Mouse (Mus musculus) cerebellum, adult 11-12 months (tissue): Measurements from ENCODE around the gene Pax7.

Experiments used
- DNase-seq: peaks from one replicate; pipeline ENCODE4 v3.0.0; 2022

Pax7 gene

DNA sequence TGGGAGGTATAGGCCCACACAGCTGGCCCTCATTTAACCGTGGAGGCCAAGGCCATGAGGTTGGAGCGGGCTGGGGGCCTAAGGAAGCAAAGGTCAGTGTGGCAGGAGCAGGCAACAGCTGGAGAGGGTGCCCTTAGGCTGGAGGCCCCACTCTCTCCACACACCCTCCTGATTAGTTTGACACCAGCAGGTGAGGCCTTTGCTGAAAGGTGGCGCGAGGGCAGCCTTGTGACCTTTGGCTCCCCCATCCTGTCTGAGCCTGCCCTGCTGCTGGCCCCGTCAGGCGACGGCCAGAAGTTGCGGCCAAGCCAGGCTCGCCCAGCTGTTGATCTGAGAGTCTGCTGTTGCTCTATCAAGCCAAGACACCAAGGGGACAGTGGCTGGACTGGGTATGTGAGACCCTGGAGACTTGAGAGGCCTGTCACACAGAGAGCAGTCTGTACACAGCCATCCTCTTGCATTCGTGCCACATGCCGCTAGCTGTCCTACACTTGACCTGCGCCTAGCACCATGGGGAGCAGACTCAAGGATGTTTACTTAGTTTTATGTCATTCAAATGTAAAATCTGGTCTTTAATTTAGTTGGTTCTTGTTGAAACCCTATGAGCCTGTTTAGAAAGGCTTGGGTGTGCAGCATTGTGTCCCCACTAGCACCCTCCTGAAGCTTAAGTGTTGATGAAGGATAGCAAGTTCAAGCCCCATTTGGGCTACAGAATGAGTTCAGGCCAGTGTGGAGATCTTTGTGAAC is 86.0 kb downstream of the Pax7 start:
- no peak for DNase-seq

- no peak for DNase-seq
Measured at GRCm38 (mm10) chr4:139746177-139746576, 87.2 kb downstream of the Pax7 start.

DNA sequence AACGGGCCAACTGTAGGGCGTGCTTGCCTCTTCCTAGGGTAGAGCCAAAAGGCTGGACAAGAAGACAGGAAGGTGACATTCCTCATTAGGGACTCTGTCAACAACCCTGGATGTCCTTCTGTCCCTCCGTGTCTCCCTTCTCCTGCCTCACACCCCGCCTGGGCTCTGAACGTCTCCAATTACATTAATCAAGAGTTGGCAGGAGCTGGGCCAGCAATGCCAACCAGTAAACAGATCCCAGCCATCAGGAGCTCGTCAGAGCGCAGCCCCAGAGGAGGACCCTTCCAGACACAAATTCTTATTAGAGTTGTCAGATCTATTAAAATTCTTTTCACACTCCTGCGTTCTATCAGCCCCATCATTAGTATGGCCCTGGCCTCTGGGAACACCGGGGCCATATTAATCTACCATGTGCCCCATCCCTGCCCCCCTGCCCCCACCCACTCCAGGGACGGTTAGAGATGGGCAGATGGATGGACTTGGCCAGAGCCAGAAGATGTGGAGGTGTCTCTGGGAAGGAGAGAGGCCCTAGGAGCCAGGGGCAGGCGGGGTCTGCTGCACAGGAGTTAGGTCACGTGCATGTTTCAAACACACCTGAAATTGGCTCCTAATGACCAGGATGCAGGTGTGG is 88.4 kb downstream of the Pax7 start:
- no peak for DNase-seq

GRCm38 (mm10) chr4:139743626-139744025 is 89.7 kb downstream of the Pax7 start:
- no peak for DNase-seq

DNA sequence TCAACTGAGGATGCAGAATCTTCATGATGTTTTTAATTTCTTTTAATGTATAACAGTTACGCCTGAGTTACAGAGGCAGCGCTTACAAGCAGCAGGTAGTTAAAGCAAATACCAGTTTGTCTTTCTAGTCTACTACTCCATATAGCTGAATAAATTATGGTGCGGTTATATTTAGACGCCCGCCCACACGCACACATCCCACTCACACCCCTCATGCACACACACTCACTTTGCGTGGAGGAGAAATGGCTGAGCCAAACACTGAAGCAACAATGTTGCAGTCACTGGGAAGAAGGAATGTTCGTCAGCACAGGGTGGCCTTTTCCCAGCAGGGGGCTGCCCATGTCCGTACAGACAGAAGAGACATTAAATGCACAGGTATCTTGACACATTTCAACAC is 96.3 kb downstream of the Pax7 start:
- no peak for DNase-seq

DNA sequence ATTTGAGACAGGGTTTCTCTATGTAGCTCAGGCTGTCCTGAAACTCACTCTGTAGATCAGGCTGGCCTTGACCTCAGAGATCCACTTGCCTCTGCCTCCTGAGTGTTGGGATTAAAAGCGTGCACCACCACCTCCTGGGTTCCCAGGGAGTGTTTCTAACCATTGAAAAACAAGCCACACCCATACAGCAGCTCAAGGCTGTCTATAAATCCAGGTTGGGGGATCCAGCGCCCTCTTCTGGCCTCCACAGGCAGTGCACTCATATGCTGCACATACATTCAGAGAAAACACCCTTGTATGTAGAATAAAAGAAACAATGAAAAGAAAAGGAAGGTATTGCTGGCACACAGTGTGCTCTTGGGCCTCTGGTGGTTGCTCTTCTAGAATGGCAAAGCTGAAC is 106.2 kb downstream of the Pax7 start:
- no peak for DNase-seq

DNA sequence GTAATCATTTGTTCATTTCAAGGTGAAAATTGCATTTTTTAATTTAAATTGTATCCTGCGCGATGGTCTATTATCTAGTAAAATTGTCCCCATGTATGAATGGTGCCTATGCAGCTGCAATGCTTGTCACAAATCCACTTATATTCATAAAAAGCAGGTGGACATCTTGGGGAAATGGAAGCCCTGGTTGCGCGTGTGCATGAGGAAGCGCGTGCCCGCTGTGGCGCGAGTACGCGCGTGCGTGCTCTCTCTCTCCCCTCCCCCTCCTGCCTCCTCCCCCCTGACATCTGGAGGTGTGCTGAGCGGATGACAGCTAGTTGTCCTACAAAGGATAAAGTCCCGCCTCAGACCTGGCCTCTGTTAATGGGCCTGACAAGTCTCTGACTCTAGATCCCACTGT is 107.9 kb downstream of the Pax7 start:
- no peak for DNase-seq

DNA sequence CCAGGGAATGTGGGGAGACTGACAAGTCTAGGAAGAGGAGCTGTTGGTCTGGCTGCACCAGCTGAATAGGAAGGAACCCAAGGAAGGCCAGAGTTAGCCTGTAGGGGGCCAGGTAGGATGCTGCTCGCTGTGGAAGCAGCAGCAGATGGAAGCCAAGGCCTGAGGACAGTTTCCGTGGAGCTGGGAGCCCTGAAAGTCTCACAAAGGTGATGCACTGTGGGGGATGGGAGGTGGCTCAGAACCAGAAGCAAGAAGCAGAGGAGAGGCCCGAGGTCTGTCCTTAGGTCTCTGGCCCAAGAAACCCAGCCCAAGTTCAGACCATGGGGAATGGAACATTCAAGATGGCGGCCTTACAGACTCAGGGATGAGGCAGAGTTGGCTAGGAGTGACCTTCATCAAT is 109.0 kb downstream of the Pax7 start:
- DNase-seq, result no peak

DNA sequence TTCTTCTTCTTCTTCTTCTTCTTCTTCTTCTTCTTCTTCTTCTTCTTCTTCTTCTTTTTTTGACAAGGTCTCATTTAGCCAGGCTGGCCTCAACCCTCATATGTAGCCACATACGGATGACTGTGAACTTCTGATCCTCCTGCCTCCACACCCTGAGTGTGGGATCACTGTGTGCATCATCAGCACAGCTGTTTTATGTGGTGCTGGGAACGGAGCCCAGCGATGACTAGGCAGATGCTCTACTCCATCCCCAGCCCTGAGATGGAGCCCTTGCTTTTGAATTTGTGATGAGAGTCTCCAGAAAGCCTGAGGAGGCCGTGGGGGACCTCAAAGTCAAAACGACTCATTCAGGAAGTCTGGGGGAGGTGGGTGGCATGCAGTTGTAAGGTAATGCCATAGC is 114.3 kb downstream of the Pax7 start:
- no peak for DNase-seq

DNA sequence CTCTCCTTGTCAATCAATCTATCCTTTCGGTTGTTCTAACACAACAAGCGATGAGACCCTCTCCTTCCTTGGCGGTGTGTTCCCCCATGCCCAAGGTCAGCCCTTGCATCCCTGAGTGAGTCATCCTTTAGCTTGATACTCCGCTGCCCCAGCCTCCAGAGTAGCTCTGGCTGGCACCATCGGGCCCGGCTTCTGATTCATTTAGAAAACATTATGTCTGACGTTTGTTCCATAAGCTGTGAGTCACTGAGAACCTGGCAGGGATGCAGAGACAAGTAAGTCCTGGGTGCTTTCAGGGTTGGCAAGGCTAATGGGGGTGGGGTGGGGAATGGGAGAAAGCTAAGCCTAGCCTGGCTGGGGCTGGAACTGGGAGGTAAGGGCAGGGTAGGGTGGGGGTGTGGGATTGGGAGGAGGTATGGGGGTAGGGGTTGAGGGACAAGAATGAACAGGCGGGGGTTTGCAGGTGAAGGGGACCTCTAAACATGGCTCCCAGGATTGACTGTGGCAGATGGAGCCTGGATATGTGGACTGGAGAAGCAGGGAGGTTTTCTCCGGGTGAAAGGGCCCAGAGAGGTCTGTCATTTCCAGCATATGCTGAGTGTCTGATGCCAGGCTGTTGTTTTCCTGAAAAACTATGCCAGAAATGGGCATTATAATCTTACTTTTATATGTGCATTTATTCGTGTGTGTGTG is 116.7 kb downstream of the Pax7 start:
- DNase-seq, result no peak

- no peak for DNase-seq
Measured at GRCm38 (mm10) chr4:139715241-139715932, 117.9 kb downstream of the Pax7 start.

GRCm38 (mm10) chr4:139710467-139711334 is 122.6 kb downstream of the Pax7 start:
- DNase-seq, result no peak

DNA sequence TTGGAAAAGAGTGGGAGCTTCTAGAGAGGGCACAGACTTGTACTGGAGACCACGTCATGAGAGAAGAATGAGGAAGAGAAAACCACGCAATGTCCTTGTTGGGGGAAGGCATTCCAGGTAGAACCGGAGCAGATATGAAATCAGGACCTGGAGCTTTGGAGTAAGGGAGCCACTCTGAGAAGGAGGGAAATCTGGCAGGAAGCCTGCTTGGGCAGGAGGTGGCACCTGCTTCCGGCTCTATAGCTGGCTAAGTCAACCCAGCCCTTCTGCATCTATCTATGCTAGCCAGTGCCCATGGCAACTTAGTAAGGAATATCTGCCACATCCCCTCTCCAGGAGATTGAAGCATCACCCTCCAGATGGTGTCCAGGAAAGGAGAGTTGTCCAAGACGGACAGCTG is 127.3 kb downstream of the Pax7 start:
- DNase-seq, result no peak

GRCm38 (mm10) chr4:139703468-139703867 is 129.9 kb downstream of the Pax7 start:
- no peak for DNase-seq

DNA sequence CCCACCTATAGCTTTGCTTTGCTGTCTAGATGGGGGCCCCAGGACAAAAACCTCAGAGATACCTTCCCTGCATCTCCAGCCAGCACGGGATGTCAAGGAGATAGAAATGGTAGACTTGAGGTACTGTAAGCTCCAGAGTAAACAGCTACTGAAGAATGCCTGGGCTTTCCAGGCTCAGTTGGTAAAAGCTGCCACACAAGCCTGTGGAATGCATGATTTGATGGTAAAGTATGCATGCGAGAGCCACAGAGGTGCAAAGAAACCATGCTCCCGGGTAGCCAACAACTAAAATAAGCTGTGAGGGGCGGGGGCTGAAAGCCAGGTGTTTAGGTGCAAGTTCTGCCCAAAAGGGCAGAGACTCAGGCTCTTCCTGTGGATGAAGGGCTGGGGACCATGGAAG is 130.4 kb downstream of the Pax7 start:
- DNase-seq, result no peak

DNA sequence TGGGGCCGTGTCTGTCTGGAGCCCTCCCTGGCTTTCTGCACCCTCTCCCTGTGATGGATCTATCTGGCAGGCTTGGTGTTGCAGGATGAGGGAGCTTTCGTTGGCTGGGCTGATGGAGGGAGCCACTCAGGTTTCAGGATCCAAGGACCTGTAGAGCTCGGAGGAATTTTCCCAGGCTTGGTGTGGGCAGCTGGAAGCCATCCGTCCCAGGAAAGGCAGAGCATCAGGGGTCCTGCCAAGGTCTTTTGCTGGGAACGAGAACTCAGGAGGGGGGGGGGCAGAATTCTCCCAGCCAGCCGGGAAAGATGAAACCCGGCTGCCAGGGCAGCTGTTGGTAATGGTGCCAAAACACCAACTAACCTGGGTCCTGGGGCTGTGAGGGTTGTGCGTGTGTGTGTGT is 134.7 kb downstream of the Pax7 start:
- no peak for DNase-seq

- no peak for DNase-seq
Measured at GRCm38 (mm10) chr4:139697755-139698154, 135.6 kb downstream of the Pax7 start.

DNA sequence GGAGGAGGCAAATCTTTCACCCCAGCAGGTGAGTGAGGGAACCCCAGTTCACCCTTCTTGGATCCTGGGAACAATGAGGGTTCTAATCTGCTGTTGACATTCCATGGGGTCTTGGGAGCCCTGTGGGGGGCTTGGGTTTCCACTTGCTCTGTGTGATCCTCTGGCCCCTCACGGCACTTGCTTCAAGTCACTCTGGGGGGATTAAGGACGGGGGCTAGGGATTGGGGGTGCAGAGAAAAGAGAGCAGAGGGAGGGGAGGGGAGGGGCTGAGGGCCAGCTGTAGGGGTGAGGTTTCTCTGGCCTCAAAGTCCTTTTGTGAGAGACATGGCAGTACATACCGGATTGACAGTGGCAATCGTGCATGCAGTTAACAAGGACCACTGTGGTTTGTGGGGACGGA is 140.0 kb downstream of the Pax7 start:
- no peak for DNase-seq

GRCm38 (mm10) chr4:139689627-139690269 is 143.6 kb downstream of the Pax7 start:
- DNase-seq, result no peak

- DNase-seq, result no peak
Measured at GRCm38 (mm10) chr4:139688058-139688457, 145.3 kb downstream of the Pax7 start.
